Mouse (Mus musculus): ENCODE data around the gene Hnf1b. TPM values are rescaled to one million over a fixed set of nuclear protein-coding genes. Genes with fewer than 3 reads are reported as not detected.
A peak's percentile ranks its signal among the peaks of the same experiment; 100 is the strongest.

The Hnf1b gene
- total RNA-seq (2015; ENCODE audit: low replicate concordance) (not detected in 2 replicates), total RNA-seq (2017; ENCODE audit: low replicate concordance) (not detected in 2 replicates)

DNA sequence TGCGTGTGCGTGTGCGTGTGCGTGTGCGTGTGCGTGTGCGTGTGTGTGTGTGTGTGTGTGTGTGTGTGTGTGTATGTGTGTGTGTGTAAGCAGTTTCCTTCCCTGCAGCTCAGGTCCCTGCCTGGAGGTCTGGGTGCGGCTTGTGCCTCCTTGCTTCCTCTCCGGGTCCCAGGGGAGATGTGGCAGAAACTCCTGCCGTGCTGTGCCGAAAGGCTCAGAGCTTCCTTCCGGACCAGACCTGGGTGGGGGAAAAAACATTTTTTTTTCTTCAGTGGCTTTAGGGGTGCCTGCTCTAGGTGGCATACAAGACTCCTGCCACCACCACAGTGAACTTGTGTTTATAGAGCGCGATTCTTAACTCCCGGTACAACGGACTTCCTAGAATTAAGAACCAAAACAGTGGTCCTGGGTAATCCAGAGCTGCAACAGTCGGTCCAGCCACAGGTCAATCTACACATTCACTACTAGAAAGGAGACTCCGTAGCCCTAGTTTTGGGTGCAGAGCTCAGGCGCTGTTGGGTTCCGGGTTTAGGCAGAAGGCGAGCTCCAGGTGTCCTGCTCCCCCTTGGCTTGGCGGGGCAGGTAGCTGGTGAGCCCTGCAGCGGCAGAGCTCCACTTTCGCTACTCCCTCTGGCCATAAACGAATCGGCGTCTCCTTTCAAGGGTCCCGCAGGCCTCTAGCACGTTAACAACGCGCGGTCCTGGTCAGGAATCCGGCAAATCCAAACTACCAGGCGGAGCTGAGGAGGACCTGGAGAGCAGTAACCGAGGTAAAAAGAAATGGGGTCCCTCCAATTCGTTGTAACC lies at the start of gene Hnf1b:
Gene Hnf1b (plus strand): TSS at position 535 of the 807 bp plus-strand sequence.
- no peak for ATAC-seq (replicated peaks; ENCODE audit: low FRiP score, poor library complexity, severe bottlenecking)

DNA sequence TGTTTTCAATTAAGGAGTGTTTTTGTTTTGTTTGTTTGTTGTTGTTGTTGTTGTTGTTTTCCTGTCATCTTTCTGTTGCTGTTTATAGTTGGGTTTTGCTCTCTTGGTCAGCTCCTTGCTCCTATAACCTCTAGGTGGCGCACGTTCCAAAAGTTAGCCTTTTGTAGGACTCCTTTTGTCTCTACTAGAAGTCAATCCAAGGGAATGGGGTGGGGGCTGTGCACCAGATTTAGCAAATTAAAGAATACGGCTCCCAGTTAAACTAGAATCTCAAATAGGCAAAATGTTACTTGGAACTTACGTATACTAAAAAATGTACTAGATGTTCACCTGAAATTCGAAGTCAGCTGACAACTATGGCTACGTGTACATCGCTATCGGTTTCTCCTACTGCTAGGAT lies 47.7 kb upstream of the Hnf1b start:
- no peak for ATAC-seq (replicated peaks; ENCODE audit: low FRiP score, poor library complexity, severe bottlenecking)

DNA sequence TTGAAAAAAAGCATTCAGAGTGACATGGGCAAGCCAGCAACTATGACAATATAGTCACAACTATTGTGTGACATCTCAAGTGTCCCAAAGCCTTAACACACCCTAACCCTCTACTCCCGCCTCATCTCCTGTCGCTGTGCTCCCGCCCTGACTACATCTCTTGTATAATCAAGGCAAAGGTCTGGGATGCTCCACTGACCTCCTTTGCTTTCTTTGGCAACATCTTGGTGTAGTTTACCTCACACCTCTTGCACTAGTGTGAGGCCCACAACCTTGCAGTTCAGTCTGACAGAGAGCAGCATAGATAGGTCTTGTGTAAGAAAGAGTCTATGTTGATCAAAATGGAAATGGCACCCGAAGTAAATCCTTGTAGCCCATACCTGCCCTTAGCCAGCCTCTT lies 47.3 kb upstream of the Hnf1b start:
- ATAC-seq (replicated peaks; ENCODE audit: low FRiP score, poor library complexity, severe bottlenecking): no peak

DNA sequence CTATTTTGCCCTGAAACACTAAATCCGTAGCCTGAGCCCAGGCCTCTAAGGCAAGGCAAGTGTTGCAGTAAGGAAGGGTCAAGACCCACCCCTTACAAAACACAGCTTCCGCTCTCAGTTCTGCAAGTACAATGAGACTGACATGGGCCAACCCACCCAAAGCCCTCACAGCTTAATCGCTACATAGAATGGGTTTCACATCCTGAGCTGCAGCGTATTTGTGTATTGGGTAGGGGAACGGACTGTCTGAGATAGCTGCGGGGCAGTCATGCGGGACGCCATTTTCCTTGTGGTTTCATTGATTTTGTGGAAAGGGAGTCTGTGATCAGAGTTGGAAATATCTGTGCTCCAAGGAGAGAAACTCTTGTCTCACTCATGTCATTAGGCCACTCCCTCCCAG lies 39.4 kb upstream of the Hnf1b start:
- no peak for ATAC-seq (replicated peaks; ENCODE audit: low FRiP score, poor library complexity, severe bottlenecking)

DNA sequence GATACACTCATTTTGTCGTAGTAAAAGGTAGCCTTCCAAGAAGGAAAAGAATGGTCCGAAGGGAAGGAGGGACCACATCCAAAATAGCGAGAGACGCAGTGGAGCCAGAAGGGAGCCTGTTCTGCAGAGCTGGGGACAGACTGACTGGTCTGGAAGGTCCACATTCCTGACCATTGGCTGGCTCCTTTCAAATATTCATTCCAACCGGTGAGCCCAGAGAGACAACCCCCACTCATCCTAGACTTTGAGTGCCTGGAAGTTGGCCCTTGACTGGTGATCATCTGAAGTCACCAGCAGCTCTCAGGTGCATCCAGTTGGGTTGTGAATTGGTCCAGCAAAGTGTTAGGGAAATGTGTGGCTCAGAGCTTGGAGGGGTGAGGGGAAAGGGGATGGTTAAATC lies 34.7 kb upstream of the Hnf1b start:
- no peak for ATAC-seq (replicated peaks; ENCODE audit: low FRiP score, poor library complexity, severe bottlenecking)

DNA sequence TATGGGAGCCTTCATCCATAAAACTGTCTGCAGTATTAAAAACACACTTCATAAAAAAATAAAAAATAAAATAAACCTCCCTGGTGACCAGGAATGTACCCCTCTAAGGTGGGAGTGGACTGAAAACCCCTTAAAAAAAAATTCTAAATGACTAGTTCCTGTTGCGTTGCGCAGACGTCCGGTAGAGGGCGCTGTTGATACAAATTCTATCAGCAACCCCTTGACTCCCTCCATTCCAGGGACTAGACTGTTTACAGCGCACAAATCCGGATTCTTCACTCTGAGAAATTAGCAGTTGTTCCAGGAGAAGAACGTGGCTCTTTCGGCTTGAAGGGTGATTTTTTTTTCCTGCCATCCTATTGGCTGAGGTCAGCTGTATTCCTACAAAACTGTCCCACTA lies 34.2 kb upstream of the Hnf1b start:
- ATAC-seq (replicated peaks; ENCODE audit: low FRiP score, poor library complexity, severe bottlenecking): no peak

DNA sequence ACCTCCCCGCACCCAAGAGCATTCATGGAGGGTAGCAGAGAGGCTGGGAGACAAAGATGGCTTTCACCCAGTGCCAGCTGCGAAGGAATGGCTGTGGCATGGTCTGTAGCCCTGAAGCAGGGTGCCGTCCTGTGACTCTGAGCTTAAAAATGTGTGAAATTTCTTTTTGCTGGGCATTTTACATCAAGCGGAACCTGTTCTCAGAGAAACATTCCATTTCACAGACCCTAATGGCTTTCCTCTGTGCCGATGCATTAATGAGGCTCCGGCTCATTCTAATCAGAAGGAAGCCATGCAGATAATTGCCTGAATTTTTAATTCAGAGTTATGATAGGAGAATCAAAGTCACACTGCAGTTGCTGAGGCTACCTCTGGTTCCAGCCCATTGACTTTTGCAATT lies 32.8 kb upstream of the Hnf1b start:
- ATAC-seq (replicated peaks; ENCODE audit: low FRiP score, poor library complexity, severe bottlenecking): no peak

DNA sequence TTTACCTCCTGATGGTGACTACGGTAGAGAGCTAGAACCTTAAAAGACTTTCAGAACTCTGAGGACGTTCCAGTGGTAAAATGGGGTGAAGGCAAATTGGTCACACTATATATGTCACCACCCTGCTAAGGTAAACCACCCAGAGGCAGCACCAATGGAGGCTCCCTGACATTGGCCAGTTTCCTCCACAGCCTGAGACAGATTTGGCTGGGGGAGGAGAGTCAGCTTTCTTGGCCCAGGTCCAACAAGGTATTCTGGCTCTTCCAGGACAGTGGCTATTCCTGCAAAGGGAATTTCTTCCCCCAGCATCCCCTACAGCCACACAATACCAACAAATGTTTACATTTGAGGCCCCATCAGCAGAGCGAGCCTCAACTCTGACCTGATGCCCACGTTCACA lies 31.9 kb upstream of the Hnf1b start:
- no peak for ATAC-seq (replicated peaks; ENCODE audit: low FRiP score, poor library complexity, severe bottlenecking)

DNA sequence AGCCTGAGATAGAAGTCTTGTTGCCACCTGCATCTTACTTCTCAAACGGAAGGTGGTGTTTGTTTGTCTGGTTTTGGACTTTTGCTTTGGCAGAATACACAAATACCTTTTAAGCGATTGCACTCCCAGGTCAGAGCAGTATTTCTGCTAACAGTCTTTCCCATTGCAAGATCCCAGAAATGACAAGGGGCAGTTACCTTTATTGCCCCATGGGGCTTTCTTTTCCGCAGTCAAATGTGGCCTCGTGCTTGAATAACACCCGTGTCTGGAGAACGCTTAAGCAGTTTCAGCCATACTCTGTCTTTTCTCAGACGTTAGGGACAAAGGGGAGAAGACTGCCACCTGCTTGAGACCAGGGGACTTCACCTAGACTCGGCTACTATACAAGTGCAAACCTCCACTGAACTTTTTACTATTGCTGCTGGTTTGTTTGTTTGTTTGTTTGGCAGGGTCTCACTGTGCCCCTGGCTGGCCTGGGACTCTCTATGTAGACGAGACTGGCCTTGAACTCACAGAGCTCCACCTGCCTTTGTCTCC lies 31.2 kb upstream of the Hnf1b start:
- no peak for ATAC-seq (replicated peaks; ENCODE audit: low FRiP score, poor library complexity, severe bottlenecking)

DNA sequence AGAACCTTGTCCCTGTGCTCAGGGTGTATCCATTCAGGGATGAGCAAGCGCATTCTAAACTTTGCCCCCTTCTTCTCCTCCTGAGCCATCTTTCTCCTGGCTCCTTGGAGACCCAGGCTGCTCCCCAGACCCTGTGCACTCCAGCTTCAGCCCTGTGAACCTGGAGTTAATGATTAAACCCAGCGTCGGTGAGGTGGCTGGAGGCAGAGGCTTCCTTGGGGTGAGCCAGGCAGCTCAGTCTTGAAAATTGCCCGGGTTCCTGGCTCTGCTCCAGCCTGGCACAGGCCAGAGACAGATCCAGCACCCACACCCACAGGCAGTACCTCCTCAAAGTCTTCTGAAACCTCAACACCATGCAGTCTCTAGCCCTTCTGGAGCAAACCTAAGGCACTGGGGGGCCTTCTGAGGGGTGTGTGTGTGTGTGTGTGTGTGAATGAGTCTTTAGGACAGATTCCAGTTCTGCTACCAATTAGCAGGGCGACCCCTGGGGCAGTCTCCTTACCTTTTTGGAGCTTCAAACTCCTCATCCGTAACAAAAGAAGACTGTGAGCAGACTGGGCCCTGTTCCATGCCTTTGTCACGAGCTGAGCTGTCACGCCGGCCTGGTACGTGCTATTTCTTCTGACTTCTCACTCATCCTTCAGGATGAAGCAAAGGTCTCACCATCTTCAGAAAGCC lies 29.9 kb upstream of the Hnf1b start:
- no peak for ATAC-seq (replicated peaks; ENCODE audit: low FRiP score, poor library complexity, severe bottlenecking)

DNA sequence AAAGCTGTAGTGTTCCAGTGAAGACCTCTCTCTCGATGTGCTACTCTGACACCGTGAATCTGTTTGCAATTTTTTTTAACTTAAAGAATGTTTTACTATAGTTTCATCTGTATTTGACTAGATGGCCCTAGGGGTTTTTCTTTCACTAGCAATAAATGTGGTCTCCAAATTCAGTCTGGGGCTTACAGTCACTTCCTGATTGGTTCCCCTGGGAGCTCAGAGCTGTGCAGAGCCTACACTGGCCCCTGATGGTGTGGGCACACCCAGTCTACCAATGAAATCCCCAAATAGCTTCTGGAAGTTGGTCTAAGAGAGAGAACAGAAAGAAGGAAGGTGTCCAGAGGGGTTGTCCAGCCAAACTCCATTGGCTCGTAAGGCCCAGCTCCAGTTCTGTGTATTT lies 23.7 kb upstream of the Hnf1b start:
- no peak for ATAC-seq (replicated peaks; ENCODE audit: low FRiP score, poor library complexity, severe bottlenecking)

DNA sequence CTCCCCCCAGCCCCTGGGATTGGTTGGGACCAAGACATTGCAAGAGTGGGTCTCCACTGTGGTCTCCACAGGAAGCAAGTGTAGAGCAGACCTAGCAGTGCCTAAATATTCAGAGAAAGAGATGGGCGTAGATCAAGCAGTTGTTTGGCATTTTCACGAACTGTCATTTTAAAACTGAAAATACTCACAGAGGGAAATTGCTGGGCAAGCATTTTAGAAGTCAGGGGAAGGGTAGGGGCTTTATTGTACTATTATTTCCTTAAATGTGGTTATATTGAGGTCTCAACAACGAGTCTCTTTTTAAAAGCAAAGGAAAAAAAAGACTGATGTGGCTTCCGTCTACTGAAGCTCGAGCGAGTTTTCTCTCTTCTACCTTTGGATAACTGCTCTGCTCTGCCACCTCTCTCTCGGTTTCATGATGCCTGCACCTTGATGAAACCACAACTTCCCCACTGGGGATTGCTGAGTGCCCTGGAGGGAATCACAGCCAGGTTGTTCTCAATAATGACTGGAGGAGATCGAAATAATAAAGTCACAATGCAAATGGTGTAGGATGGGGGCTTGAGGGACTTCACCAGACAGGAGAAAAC lies 21.2 kb upstream of the Hnf1b start:
- no peak for ATAC-seq (replicated peaks; ENCODE audit: low FRiP score, poor library complexity, severe bottlenecking)

DNA sequence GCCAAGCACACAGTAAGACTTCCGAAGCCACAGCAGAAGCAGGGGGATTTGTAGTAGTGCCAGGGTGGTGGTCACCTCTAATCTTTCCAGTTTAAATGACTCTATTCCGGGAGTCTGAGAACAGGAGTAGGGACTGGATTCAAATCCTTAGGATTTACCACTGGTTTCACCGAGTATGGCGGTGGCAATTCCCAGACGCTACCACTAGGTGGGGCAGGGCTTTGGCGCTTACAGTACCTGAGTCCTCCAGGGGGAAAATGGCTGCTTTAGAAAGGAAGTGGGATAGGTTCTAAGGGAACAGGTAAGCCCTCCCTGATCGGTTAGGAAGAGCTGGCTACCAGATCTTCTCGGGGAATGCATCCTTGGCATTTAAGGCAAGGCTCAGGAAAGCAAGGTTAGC lies 17.5 kb upstream of the Hnf1b start:
- 0 out of 2 replicates have a peak, but pooled peaks have one; percentile 52 for ATAC-seq (replicated peaks; ENCODE audit: low FRiP score, poor library complexity, severe bottlenecking)

DNA sequence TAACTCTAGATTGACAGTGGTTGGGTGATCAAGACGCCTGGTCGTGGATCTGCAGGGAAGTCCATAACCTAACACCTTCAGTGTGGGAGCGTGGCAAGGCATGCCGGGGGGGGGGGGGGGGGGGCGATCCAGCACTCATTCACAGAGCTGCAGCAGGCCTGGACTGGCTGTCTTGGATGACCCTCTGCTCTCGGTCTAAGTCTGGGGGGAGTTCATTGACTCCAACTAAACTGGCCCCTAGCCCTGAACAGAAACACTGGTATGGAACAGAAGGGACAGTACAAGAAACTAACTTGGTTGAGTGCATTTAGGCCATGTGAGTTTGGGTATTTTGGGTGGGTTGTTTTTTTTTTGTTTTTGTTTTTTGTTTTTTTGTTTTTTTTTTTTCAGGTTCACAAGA lies 16.3 kb upstream of the Hnf1b start:
- ATAC-seq (replicated peaks; ENCODE audit: low FRiP score, poor library complexity, severe bottlenecking): no peak

DNA sequence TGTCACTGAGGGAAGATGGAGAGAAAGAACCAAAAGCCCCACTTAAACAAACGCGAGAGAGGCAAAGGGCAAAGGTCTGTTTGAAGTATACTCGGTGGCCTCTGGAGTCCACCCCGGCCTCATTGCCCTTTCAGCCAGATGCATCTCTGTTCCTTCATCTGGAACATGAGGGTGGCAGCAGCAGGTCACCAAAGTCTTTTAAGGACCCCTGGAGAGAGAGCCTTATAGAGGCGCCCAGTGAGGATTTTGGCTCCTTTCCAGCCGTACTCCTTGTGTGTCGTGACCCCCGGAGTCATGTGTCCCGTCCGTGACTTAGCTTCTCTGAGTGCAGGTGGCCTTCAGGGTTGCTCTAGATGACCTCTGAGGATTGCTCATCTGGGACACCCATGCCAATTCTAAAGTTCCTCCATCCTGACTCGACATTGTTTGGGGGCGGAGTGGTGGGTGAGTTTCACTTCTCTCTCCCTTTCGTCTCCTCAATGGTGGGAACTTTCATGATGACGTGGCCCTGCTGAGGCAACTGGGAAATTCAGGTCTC lies 15.8 kb upstream of the Hnf1b start:
- ATAC-seq (replicated peaks; ENCODE audit: low FRiP score, poor library complexity, severe bottlenecking): no peak

DNA sequence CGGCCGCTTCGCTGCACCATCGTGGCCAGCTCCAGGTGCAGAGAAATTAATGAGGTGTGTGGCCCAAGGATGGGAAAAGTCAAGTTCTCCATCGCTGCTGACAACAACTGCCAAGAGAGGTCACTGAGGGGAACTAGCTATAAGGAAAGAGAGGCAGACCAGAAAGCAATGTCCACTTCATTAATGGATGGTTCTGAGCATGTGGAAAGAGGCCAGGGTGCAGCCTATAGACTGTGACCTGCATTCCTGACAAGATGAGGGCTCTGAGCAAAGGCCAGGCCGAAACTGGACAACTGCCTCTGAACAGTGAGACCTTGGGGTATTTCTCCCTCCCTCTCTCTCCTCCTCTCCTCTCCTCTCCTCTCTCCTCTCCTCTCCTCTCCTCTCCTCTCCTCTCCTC lies 10.4 kb upstream of the Hnf1b start:
- ATAC-seq (replicated peaks; ENCODE audit: low FRiP score, poor library complexity, severe bottlenecking): no peak

DNA sequence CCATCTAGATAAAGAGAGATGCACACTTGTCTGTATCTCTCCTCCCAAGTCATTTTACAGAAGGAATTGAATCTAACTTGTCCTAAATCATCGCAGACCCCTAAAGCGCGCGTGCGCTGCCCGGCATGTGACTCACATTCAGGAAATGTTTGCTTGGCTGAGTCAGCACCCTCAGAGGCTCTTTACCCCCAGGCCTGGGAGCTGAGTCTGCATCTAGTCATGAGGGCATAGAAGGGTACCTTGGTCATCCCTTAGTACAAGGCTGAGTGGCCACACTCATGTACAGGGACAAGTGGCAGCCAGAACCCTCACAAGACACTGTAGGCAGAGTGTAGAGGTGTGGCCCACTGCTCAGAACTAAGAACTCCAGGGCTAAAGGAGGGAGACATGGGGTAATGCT lies 6.3 kb upstream of the Hnf1b start:
- no peak for ATAC-seq (replicated peaks; ENCODE audit: low FRiP score, poor library complexity, severe bottlenecking)

DNA sequence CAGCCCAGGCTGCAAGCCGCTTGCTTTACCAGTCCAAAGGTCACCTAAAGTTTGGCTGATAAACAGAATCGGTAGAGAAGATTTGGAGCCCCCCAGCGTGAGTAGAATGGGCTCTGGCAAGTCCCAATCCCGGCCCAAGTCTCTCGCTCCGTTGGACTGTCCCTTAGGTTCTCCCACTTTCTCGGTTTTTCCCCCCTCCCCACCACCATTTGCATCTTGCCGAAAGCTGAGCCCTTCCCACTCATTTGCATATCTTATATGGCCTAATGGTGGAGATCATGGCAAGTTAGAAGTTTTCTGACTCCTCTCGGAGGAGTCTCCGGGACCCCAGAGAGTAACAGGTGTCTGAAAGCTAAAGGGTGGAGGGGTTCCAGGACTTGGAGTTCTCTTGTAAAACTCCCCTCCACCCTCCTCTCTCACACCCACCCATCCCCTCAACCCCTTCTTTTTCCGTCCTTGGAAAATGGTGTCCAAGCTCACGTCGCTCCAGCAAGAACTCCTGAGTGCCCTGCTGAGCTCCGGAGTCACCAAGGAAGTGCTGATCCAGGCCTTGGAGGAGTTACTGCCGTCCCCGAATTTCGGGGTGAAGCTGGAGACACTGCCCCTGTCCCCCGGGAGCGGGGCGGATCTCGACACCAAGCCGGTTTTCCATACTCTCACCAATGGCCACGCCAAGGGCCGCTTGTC lies 866 bp downstream of the Hnf1b start:
- ATAC-seq (replicated peaks; ENCODE audit: low FRiP score, poor library complexity, severe bottlenecking): no peak

DNA sequence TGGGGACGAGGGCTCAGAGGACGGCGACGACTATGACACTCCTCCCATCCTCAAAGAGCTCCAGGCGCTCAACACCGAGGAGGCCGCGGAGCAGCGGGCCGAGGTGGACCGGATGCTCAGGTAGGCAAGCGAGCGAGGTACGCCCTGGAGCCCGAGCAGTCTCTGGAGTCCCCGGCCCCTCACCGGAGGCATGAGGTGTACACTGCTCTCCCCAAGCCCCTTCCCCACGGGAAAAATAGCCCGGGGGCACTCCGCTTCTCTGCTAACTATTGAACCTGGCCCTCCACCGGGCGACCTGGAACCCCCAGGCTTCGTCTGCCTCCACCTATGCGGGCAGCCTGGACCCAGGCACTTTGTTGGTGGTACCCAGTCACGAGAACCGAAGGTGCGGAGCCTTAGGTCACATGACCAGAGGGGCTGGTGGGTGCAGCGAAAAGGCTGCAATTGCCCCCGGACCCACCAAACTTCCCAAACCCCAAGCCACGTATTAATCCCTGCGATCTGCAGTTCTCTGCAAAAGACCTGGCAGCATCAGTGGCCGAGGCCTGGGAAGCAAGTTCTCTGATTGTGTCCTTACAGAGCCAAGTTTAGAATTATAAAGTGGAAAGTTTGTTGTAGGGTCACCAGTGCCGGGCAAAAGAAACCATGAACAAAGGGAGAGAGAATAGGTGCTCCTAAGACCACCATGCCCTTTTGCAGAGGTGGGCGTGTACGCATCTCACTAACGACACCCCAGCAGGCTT lies 1.6 kb downstream of the Hnf1b start:
- ATAC-seq (replicated peaks; ENCODE audit: low FRiP score, poor library complexity, severe bottlenecking): no peak

Measured in erythroid progenitor cell, adult 5-6 weeks (primary cell).